Mouse (Mus musculus) ES-E14 (cell line): ENCODE measurements at regions not wholly inside any gene's neighbourhood (a gene's known extent, or its start where the extent isn't known, plus 50 kb on each side); places are given as distances from the start of the nearest gene placed in this dataset.

Experiments
- DNase-seq: peaks from one replicate; pipeline ENCODE4 v3.0.0-alpha.2; 2013; ENCODE audit warnings: low read depth, low spot score
- H3K27ac ChIP-seq: 2 replicates; pipeline ENCODE4 v1.5.1; 2012; ENCODE audit warnings: low read depth, mild to moderate bottlenecking, low read length, moderate library complexity, mixed read lengths; ENCODE audit not compliant: poor library complexity, insufficient read depth, severe bottlenecking
- H3K36me3 ChIP-seq: 2 replicates; pipeline ENCODE4 v1.6.1; 2012; ENCODE audit warnings: mild to moderate bottlenecking, low read length, moderate library complexity, mixed read lengths; ENCODE audit not compliant: control insufficient read depth, poor library complexity, insufficient read depth, severe bottlenecking
- H3K4me1 ChIP-seq, 2 experiments: fragments of 150-350 bp in 1 of 2; sonication (generic) in 1 of 2; 2 replicates each; pipeline ENCODE4 v1.6.1; 2012; ENCODE audit warnings: low read length in 2 of 2, mild to moderate bottlenecking in 1 of 2, mixed read lengths in 1 of 2; ENCODE audit not compliant: control insufficient read depth in 2 of 2, insufficient read depth in 2 of 2, poor library complexity in 1 of 2
- H3K4me3 ChIP-seq, 2 experiments: fragments of 150-350 bp in 1 of 2; sonication (generic) in 1 of 2; 2 replicates each; pipeline ENCODE4 v1.5.1; 2012; ENCODE audit warnings: low read length in 2 of 2, low read depth in 1 of 2, mild to moderate bottlenecking in 1 of 2, mixed read lengths in 1 of 2; ENCODE audit not compliant: insufficient read depth in 1 of 2, poor library complexity in 1 of 2, severe bottlenecking in 1 of 2
- H3K9ac ChIP-seq: 2 replicates; pipeline ENCODE4 v1.6.1; 2012; ENCODE audit warnings: low read depth, mild to moderate bottlenecking, low read length, mixed read lengths; ENCODE audit not compliant: poor library complexity, insufficient read depth, severe bottlenecking
- H3K9me3 ChIP-seq: fragments of 150-350 bp; sonication (generic); 2 replicates; pipeline ENCODE4 v1.6.1; 2012; ENCODE audit warnings: low read depth, mild to moderate bottlenecking, low read length; ENCODE audit not compliant: control insufficient read depth, insufficient read depth
- CHD2 ChIP-seq: IDR thresholded peaks from 2 replicates; pipeline ENCODE4 v1.6.1; 2014; ENCODE audit warnings: mild to moderate bottlenecking, low read depth, low read length, inconsistent platforms
- HCFC1 ChIP-seq: IDR thresholded peaks from 2 replicates; pipeline ENCODE4 v1.6.1; 2012; ENCODE audit warnings: low read length, inconsistent platforms, borderline replicate concordance; ENCODE audit not compliant: insufficient read depth
- MAFK ChIP-seq: IDR thresholded peaks from 2 replicates; pipeline ENCODE4 v1.6.1; 2014; ENCODE audit warnings: mild to moderate bottlenecking, low read depth, low read length, inconsistent platforms; ENCODE audit not compliant: insufficient read depth
- ZC3H11A ChIP-seq: IDR thresholded peaks from 2 replicates; pipeline ENCODE4 v1.6.1; 2012; ENCODE audit warnings: low read depth, mild to moderate bottlenecking, inconsistent platforms, low read length, borderline replicate concordance
- ZNF384 ChIP-seq: IDR thresholded peaks from 2 replicates; pipeline ENCODE4 v1.6.1; 2012; ENCODE audit warnings: low read depth, low read length, inconsistent platforms
- in situ Hi-C, 2 experiments: fragments of 600-800 bp; cut with MboI; formaldehyde crosslinking; loops; one replicate each; pipeline ENCODE4 v1.15.1; 2025; ENCODE audit warnings: low sequenced_read_pairs in 2 of 2, inconsistent platforms in 1 of 2; ENCODE audit not compliant: unreplicated experiment in 2 of 2

- no peak for DNase-seq
- Histone ChIP-seq H3K4me3 (no peak overlapping the region), H3K36me3 (no peaks in the 10 kb centered on the region), H3K27ac (no peak overlapping the region), H3K4me1 (no peaks in the 10 kb centered on the region), H3K9me3 (no peaks in the 10 kb centered on the region), H3K9ac (no peak overlapping the region)
- TF ChIP-seq HCFC1 (no peak), CHD2 (no peak), ZC3H11A (no peak), MAFK (no peak), ZNF384 (no peak)
- in situ Hi-C loops, result no loop called here
Observed at GRCm38 (mm10) chr6:98797778-98798177, 455.2 kb upstream of the Gm765 start.

GRCm38 (mm10) chr6:98797373-98797772, 454.8 kb upstream of the Gm765 start:
- Histone ChIP-seq H3K9me3 (no peaks in the 10 kb centered on the region), H3K27ac (no peak overlapping the region), H3K4me1 (no peaks in the 10 kb centered on the region), H3K36me3 (no peaks in the 10 kb centered on the region), H3K9ac (no peak overlapping the region), H3K4me3 (no peak overlapping the region)
- DNase-seq, result no peak
- TF ChIP-seq MAFK (no peak), ZC3H11A (no peak), HCFC1 (no peak), ZNF384 (no peak), CHD2 (no peak)
- in situ Hi-C loops, result no loop called here

GRCm38 (mm10) chr6:98796666-98797065, 454.1 kb upstream of the Gm765 start:
- TF ChIP-seq CHD2 (no peak), ZNF384 (no peak), ZC3H11A (no peak), MAFK (no peak)
- H3K4me1 ChIP-seq, result no peaks in the 10 kb centered on the region
- no peaks in the 10 kb centered on the region for H3K36me3 ChIP-seq
- in situ Hi-C loops, result no loop called here
- no peaks in the 10 kb centered on the region for H3K9me3 ChIP-seq
- no peak overlapping the region for H3K4me3 ChIP-seq
- H3K27ac ChIP-seq, result no peak overlapping the region
- no peak for DNase-seq
- no peak overlapping the region for H3K9ac ChIP-seq

- Histone ChIP-seq H3K27ac (no peak overlapping the region), H3K9me3 (no peaks in the 10 kb centered on the region), H3K4me3 (no peak overlapping the region), H3K36me3 (no peaks in the 10 kb centered on the region), H3K9ac (no peak overlapping the region), H3K4me1 (no peaks in the 10 kb centered on the region)
- no peak for DNase-seq
- TF ChIP-seq ZC3H11A, result no peak
- in situ Hi-C loops, result no loop called here
Observed at GRCm38 (mm10) chr6:98787422-98787821, 444.9 kb upstream of the Gm765 start.

GRCm38 (mm10) chr6:98782074-98782473, 439.5 kb upstream of the Gm765 start:
- TF ChIP-seq CHD2 (no peak), MAFK (no peak), ZNF384 (no peak), HCFC1 (no peak), ZC3H11A (no peak)
- Histone ChIP-seq H3K36me3 (no peaks in the 10 kb centered on the region), H3K4me1 (no peaks in the 10 kb centered on the region), H3K4me3 (no peak overlapping the region), H3K27ac (no peak overlapping the region), H3K9me3 (no peaks in the 10 kb centered on the region), H3K9ac (no peak overlapping the region)
- no peak for DNase-seq
- in situ Hi-C loops, result no loop called here
